Mouse (Mus musculus) liver, adult (tissue): ENCODE measurements around the gene Fbxo42.

Experiments used
- GATA4 ChIP-seq: IDR thresholded peaks from 2 replicates; pipeline ENCODE4 v1.6.1; 2014; ENCODE audit warnings: mild to moderate bottlenecking, low read length; ENCODE audit not compliant: insufficient replicate concordance

Fbxo42 gene

DNA sequence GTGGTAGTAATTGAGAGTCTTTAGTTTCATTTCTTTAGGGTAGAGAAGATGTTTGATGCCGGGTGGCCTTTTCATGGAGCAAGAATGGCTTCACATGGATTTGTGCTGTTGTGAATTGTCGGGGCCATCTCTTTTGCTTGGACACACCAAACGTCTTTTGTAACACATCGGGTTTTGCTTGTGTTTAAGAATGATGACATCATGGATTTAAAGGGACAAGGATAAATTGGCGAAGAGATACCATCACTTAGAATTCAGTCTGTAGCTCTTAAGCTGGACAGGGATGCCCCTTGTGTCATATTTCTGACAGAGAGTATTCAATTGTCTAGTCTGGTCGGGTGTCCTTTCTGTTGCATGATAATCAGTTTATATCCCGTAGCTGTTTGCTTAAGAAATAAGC is 1.4 kb downstream of the Fbxo42 start:
- TF ChIP-seq GATA4 = no peak

DNA sequence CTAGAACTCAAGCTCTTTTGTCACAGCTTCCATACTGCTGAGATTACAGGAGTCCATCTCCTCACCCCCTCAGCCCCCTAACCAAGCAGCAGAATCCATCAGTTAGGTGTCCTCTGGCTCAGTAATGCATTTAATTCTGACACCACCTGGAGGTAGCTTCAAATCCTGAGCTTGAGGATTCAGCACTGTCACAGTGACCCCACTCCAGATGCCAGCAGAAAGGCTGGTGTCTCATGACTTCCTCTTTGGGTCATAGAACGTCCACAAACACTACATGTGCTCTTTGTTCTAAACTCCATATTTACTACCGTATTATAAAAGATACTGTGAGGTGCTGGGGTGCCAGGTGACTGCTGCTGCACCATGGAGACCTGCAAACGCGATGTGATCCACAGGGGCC is 9.8 kb downstream of the Fbxo42 start:
- no peak for TF ChIP-seq GATA4

DNA sequence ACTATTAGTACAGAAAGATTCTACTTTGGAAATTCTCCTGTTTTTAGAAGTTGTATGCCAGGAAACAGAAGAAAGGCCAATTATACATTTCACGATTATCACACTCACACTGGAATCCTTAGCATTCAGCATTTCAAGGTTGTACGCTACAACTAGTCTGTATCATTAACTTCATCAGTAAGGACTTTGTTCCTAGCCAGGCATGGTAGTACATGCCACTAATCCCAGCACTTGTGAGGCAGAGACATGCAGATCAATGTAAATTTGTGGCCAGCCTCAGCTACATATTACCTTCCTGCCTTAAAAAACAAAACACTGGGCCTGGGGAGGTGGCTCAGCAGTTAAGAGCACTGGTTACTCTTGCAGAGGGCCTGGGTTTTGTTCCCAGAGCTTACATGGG is 10.9 kb downstream of the Fbxo42 start:
- no peak for TF ChIP-seq GATA4

DNA sequence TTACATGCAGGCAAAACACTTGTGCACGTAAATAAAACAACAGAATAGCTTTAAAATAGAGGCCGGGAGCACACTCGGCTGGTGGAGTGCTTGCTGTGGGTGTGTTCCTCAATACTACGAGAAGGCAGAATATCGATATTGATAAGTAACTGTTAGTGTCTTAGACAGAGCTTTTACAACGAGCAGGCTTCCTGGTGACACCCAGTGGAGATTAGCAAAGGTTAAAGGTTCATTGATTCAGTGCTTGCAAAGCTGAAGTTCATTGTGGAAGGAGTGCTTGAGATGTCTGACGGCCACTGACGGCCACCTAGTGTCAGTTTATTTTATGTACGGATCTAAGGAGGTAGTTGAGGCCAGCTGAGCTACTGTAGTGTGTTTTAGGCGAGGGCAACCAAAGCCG is 11.4 kb downstream of the Fbxo42 start:
- no peak for TF ChIP-seq GATA4

DNA sequence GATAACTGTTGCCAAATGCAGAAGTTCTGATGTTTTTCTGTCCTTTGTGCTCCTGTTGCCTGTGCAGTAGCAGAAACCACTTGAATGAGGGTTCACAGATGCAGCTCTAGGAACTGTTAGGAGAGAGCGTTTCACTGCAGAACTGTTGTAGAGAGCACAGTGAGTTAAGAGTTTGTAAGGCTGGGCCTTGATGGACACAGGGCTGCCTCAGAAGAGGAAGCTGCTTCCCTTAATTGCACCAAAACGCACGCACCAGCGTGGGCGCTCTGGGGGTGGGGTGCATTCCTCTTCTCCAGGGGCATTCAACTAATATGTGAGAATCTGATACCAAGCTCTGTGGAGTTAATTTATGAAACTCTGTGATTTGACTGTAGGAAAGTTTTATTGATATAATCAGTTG is 12.0 kb downstream of the Fbxo42 start:
- TF ChIP-seq GATA4 = no peak

DNA sequence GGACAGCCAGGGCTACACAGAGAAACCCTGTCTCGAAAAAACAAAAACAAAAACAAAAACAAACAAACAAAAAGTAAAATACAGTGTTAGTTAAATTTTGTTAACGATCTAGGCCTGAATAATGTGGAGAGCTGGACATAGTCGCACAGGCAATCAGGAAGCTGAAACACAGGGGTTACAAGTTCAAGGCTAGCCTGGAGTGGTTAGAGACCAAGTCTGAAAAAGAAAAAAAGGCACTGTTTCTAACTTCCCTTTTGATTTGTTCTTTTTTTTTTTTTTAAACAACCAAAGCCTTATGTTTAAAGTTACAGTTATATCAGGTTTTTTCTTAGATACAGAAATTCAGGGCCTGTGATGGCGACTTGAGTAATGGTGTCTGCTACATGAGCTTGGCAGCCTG is 12.5 kb downstream of the Fbxo42 start:
- no peak for TF ChIP-seq GATA4

DNA sequence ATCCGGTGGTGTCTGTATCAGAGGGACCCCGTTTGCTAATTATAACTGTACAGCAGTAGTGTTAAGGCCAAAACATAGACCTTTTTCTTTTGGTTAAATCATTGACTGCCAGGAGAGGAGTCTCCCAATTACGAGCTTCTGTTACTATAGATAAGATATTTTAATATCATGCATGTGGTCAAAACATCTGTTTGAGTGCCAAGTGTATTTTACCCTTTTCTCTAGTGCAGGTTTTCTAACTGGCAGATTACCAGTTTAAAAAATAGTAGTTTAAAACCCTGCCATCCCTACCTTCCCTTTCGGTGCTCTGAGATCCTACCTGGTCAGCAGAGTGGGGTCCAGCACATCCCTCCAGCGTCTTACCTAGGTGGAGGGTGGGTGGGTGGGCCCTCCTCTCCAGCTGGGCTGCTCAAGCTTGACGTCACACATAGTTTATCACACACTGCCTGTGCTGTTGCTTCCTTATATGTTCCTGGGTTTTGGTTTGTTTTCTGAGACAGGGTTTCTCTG is 14.0 kb downstream of the Fbxo42 start:
- no peak for TF ChIP-seq GATA4

DNA sequence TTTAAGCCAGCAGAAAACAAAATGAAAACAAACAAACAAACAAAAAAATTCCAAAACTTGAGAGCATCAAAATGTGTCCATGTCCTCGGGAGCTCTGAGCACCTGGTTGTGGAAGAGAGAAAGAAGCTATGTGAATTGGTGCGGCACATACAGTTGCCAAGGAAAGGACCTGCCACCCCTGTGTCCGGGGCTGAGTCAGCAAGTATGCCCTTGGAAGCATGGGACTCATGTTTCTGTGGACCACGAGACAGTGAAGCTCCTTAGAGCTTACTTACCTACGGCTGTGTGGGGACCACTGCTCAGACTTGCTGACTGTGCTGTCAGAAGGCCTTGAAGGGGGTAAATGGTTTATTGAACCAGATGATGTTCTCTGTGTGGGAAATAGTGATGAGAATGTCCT is 16.0 kb downstream of the Fbxo42 start:
- TF ChIP-seq GATA4 = no peak

DNA sequence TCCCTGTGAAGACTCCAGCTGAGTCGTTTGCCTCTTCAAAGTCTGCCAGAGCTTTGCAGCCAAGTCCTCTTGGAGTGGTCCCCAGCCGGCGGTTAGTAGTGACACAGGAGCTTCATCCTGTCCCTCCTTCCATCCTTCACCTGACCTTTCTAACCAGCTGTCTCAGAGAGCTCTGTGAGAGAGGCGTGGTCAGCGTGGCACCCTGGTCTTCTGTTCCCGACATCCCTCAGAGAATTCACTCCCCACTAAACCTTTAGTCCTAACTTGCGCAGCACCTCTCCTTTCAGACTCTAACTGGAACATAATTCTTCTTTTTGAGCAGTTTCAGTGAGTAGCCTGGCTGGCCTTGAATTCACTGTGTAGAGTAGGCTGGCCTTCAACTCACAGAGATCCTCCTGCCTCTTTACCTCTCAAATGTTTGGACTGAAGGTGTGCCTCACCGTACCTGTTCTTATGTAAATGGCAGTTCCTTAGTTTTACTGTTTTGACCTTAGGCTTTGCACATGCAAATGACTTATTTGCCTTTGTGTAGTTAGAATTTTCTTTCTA is 18.1 kb downstream of the Fbxo42 start:
- no peak for TF ChIP-seq GATA4

DNA sequence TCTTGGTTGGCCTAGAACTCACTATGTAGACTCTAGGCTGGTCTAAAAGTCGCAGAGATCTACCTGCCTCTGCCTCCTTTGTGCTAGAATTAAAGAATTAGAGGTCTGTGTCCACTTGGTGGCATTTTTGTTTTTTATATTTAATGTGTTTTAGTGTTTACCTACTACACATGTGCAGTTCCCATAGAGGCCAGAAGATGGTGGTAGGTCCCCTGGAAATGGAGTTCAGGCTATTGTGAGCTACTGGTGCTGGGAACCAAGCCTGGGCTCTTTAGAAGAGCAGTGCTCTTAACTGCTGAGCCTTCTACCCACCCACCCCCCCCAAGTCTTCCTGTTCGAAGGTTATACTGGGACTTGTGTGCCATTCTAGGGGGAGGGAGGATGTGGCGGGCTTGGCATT is 19.4 kb downstream of the Fbxo42 start:
- TF ChIP-seq GATA4 = no peak

DNA sequence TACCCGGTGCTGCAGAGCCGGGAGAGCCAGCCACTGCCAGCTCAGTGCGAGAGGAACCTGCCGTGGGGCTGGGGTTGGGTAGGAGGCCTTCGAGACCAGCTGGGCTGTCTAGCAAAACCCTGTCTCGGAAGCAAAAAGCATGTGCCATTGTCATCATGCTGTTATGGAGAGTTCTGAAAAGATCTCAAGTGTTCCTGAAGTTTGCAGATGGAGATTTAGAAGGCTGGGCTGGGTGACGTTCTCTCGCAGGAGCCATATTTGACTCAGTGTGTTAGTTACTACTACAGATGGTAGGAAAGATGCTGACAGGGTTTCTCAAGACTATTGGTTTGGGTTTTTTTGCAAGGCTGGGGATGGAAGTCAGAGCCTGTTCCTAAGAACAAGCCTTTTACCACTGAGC is 24.4 kb downstream of the Fbxo42 start:
- no peak for TF ChIP-seq GATA4

DNA sequence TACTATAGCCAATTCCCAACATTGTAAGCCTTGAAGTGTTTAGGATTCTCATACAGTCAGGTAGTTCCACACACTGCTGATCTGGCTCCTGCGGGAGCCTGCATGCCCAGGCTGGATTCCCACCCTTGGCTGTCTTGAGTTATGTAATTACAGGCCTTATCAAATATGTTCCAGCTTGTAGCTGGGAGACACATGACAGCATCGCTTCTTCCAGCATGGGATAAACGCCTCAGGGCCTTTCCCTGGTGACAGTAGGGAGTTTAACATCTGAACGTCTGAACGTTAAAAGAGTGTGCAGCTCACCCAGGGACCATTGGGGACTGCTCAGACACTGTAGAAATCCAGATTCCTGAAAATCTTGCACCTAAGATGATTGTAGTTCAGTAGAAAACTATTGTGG is 28.1 kb downstream of the Fbxo42 start:
- no peak for TF ChIP-seq GATA4

DNA sequence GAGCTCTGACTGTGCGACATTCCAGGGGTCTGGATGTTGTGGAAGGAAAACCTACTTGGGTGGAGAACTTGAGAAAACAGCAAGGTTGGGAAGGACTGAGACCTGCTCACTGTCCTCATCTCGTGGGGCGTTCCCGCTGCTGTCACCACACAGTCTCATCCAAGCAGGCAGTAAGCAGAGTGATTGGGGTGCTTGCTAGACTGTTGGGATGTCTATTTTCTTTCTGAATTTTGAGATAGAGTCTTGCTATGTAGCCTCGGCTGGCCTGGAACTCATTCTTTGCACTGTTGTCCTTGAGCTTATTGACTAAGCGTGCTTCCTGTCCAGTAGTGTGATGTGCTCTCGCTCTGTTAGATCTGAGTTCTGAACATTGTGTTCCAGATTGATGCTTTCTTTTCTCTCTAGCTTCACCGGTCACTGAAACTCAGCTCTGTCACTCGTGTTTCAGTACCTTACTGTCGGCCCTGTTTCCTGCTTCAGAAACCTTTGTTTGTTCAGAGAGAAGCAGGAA is 28.7 kb downstream of the Fbxo42 start:
- no peak for TF ChIP-seq GATA4

DNA sequence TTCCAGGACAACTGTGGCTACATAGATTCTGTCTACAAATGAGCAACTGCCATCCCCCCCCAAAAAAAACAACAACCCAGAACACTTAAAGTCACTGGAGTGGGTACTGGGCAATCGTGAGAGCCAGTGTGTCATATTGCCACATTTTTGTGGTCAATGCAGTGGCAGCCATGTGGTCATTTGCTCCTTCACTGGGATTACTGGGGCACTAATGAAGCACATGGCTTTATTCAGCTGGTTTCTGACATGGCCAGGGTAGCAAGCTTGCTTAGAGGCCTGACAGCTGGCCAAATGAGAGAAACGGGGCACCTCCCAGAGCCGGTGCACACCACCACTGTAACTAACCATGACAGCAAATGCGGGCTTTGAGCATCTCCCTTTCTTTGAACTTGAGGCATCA is 30.8 kb downstream of the Fbxo42 start:
- no peak for TF ChIP-seq GATA4

DNA sequence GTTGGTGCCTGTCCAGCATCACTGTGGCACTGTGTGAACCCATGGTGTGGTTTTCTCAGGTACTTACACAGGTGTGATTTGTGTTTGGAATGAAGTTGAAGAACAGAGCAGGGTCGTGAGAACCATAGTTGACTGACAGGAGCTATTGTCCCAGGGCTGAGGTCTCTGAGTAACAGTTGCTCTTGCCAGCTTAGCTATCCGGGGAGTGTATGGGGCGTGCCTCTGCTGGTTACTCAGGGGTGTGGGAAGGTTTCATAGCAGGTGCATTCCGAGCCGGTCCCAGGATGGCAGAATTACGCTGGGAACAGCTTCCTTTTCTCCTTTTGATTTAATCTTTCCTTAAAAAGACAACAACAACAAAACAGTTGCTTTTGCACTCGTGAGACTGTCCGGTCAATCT is 33.1 kb downstream of the Fbxo42 start:
- no peak for TF ChIP-seq GATA4

DNA sequence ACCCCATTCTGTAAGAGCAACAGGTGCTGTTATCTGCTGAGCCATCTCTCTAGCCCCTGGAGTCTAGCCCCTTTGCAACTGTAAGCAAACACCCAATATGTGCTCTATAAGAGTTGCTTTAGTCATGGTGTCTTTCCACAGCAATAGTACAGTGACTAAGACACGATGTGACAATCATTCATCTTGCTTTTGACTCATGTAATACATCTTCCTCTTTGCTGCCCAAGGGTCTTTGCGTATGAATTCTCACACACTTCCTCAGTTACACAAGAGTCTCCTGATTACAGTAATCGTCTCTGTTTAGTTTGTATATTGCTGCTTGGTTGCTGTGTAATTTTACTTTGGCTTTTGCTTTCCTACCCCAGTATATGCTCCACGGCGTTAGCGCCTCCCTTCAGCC is 34.3 kb downstream of the Fbxo42 start:
- no peak for TF ChIP-seq GATA4

DNA sequence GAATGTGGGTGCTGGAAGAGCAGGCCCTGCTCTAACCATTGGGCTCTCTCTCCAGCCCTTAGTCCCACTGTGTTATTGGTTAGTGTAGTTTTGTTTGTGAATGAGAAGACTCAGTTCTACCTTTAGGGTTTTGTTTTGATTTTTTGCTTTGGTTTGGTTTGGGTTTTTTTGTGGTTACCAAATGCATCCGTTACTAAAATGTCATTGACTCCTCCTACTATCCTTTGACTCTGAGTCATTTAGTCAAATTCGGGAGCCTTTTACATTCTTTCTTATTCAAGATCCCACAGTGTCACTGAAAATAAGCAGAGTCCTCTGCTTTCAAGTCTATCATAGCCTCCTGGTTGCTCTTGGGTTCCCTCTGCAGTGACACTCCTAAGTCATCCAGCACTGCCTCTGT is 36.2 kb downstream of the Fbxo42 start:
- TF ChIP-seq GATA4 = no peak
